Mouse (Mus musculus) 416B (cell line): ENCODE measurements around the gene Clrn1.

Source experiments
- DNase-seq: peaks from one replicate; pipeline ENCODE4 v3.0.0; 2011; ENCODE audit warnings: low read depth

Gene Clrn1

DNA sequence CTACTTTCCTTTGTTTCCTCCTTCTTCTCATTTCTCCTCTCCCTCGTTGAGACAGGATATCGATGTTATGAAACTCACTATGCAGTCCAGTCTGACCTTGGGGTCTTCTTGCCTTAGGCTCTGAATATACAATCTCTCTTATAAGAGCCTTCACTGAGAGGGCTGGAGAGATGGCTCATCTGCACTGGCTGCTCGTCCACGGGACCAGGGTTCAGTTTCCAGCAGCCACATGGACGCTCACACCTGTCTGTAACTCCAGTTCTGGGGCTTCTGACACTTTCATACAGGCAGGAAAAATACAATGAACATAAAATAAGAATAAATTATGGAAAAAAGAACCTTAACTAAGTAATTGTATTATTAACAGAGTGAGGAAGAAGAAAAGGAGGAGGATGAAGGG, 53.6 kb downstream of the Clrn1 start:
- no peak for DNase-seq

GRCm38 (mm10) chr3:58829926-58830325, 55.2 kb downstream of the Clrn1 start:
- DNase-seq: no peak

GRCm38 (mm10) chr3:58828366-58829153, 56.6 kb downstream of the Clrn1 start:
- DNase-seq: no peak

- DNase-seq: no peak
These were observed 58.9 kb downstream of the Clrn1 start for GRCm38 (mm10) chr3:58826266-58826665.

DNA sequence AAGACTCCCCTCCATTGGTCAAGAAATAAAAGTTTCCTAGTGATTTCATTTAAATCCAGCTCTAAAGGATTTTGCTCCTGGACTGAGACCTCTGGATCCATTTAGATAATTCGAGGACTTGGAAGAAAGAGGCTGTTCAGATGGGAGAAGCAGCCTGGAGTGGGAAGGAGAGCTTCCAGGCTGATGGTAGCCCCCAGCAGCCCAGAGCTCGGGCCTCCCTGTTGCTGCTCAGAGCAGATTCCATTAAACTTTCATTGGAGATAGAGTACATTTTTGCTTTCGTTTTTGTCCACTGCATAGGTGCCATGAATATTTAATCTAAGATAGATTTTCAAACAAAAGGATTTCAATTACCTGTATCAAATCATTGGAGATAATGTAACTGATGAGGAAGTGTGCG, 62.9 kb downstream of the Clrn1 start, which contains the start of gene Mindy4b-ps:
TSS of gene Mindy4b-ps (minus strand) at position 101 of the 400 bp plus-strand sequence.
- no peak for DNase-seq

DNA sequence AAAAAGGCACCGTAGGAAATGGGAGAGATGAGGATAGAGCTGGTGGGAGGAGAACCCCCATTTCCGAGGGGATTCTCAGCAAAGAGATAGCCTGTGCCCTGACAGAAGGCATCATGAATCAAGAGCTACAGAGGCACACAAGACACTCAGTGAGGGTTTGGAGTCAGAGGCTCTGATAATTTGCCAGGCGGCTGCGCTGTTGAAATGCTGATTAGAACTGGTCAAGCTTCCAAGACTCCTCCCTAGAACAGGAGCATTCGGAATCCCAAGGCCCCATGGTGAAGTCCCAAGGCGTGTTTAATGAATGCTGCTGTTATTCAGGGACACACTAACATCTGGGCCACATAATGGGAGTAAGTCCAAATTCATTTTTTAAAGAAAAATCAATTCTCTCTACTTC, 67.8 kb downstream of the Clrn1 start:
- DNase-seq: no peak

DNA sequence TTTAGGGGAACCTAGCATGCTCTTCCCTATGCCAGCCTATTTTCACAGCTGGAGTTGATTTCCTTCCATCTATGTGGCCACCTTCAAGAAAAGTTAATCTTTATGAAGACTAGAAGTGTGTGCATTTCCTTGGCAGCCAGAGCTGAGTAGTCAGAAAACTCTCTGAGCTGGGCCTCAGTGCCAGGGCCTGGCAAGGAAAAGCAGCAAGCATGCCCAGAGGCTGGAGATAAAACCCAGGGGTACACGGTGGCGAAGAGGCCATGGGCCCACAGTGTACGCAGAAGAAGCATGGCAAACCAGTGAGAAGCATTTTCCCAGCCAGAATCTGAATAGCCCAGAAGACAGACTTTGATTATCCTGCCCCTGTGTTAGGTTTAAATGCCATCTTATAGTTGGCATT, 70.9 kb downstream of the Clrn1 start:
- no peak for DNase-seq

DNA sequence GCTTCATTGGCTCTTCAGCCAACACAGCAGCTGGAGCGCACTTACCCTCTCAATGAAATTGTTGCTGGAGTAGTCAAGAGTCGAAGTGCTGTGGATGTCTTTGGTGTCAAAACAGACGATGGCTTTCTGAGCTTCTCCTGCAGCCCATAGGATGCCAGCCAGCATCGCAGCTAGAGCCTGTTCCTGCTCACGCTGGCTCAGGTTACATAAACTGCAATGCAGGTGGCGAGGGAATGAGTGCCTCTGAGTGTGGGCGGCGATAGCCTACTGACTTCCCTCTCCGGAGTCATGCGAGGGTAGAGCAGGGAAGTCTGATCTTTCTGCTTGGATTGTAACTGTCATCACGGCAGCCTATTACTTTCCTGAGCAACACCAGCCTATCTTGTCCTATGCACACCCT, 74.8 kb downstream of the Clrn1 start:
- no peak for DNase-seq

- DNase-seq: no peak
These were observed 75.8 kb downstream of the Clrn1 start for GRCm38 (mm10) chr3:58809111-58809915.

- no peak for DNase-seq
These were observed 76.5 kb downstream of the Clrn1 start for GRCm38 (mm10) chr3:58808636-58809035.

DNA sequence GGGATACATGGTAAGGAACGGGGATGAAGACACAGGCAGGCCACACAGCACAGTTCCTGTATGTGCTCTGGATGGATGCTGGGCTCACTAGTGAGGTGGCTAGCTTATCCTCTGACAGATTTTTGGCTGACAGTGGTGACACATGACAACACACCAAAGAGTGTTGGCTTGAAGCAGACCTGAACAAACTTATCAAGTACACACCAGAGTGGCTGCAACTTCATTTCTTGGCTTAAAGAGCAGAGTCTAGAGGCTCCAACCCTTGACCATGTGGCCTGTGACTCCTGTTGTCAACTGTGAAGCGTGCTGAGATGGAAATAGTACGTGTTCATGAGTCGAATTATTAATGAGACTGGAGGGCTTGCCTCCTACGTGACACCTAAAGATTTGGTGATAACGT, 80.4 kb downstream of the Clrn1 start:
- no peak for DNase-seq

DNA sequence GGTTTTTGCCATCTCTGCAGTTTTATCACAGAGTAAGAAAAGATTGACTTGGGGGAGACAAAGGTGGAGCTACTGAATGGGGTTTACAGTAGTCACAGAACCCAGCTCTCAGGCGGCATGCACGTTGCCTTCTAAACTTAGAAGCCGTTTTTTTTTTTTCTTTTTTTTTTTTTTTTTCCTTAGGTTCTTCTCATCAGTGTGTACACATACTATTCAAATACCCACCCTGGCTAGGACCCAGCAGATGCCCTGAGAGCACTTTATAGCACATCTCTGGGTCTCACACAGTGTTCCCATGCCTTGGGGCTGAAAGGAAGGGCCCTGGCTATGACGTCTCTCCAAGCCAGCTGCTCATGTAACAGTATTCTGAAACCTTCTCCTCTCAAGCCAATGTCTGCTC, 86.5 kb downstream of the Clrn1 start:
- no peak for DNase-seq

- DNase-seq: no peak
These were observed 86.9 kb downstream of the Clrn1 start for GRCm38 (mm10) chr3:58798245-58798644.
